Mouse (Mus musculus): ENCODE results near the gene Hnrnpl. TPM values are rescaled to one million over a fixed set of nuclear protein-coding genes. Genes with fewer than 3 reads are reported as not detected.

Gene Hnrnpl
- total and polyA plus RNA-seq, 3 experiments, result 192 to 208 (median 206) TPM

DNA sequence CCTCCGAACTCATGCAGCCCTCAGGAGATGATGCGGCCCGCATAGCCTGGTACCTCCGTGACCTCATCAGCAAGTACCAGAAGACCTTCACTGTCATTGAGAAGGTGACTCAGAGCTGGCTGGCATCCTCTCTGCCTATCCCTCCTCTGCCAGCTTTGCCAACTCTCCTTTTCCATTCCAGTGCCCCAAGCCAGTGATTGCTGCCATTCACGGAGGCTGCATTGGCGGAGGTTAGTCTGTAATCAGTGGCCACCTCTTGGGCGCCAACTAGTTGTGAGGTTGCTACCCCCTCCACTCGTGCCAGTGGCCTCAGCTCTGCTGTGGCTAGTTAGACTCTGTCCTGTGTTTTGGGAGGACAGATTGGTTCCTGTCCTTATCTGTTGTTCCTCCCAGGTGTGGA lies 21.5 kb downstream of the Hnrnpl start:
- H3K27ac ChIP-seq, result peak overlapping the region; percentile 83
- WGBS, result 62% methylated on average over 8 of the region's 8 CpGs
- H3K27me3 ChIP-seq (ENCODE audit: control insufficient read depth, insufficient read depth, low read length), result no peaks in the 10 kb centered on the region
- peaks cover 6% of the 10 kb centered on the region for H3K4me1 ChIP-seq (ENCODE audit: control insufficient read depth, insufficient read depth, low read length)
- H3K79me2 ChIP-seq (replicated peaks; ENCODE audit: control insufficient read depth, insufficient read depth, low read length), result no peaks in the 10 kb centered on the region
- H3K4me3 ChIP-seq, result peak overlapping the region; percentile 25; the same call in 1 of the 2 replicates
- intact Hi-C loops (cut with DNase I), result loop anchor here (5.0 kb wide), 1 partner anchor 37 kb away; no protein-coding TSS in a partner anchor
- no peak overlapping the region for H3K9ac ChIP-seq (ENCODE audit: low read depth, low read length)
- TF ChIP-seq POLR2A (IDR thresholded peaks at IDR 0.05; ENCODE audit: insufficient read depth, low read depth, low read length), result 0 out of 2 replicates have a peak, but pooled peaks have one; percentile 52
- 0 out of 2 replicates have a peak, but pooled peaks have one; percentile 17 for TF ChIP-seq EP300 (IDR thresholded peaks at IDR 0.05; ENCODE audit: insufficient read depth, low read depth, low read length)
- peak; percentile 19; the same call in 1 of the 2 replicates for TF ChIP-seq CTCF (IDR thresholded peaks at IDR 0.05)
- DNase-seq, result peak; percentile 58 to 77
- H3K36me3 ChIP-seq (ENCODE audit: control insufficient read depth, insufficient read depth, low read length), result peaks cover 21% of the 10 kb centered on the region

DNA sequence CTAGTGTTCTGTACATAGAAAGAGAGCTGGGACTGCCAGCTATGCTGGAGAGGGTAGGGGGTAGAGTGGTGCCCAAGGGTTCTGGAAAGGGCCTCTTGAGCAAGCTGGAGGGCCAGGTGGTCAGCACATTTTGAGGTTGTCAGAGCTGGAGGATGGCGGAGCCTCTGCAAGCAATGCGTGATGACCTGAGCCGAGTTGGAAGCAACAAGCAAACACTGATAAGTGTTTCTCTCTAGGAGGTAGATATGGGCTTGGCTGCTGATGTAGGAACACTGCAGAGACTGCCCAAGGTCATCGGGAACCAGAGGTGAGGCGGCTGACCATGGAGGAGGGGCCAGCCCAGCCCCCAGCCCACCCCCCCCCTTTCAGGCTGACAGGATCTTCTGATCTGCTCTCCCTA lies 22.6 kb downstream of the Hnrnpl start:
- Histone ChIP-seq H3K9ac (ENCODE audit: low read depth, low read length) (no peak overlapping the region), H3K27me3 (ENCODE audit: control insufficient read depth, insufficient read depth, low read length) (no peaks in the 10 kb centered on the region), H3K27ac (peak overlapping the region; percentile 83), H3K4me3 (no peak overlapping the region), H3K36me3 (ENCODE audit: control insufficient read depth, insufficient read depth, low read length) (peaks cover 21% of the 10 kb centered on the region), H3K4me1 (ENCODE audit: control insufficient read depth, insufficient read depth, low read length) (peaks cover 6% of the 10 kb centered on the region), H3K79me2 (replicated peaks; ENCODE audit: control insufficient read depth, insufficient read depth, low read length) (no peaks in the 10 kb centered on the region)
- WGBS, result 61% methylated on average over 5 of the region's 5 CpGs
- TF ChIP-seq POLR2A (IDR thresholded peaks at IDR 0.05; ENCODE audit: insufficient read depth, low read depth, low read length), result no peak
- TF ChIP-seq EP300 (IDR thresholded peaks at IDR 0.05; ENCODE audit: insufficient read depth, low read depth, low read length), result peak; percentile 73
- intact Hi-C loops (cut with DNase I), result no loop called here
- DNase-seq, result peak in 1 of 2 experiments; percentile 61

DNA sequence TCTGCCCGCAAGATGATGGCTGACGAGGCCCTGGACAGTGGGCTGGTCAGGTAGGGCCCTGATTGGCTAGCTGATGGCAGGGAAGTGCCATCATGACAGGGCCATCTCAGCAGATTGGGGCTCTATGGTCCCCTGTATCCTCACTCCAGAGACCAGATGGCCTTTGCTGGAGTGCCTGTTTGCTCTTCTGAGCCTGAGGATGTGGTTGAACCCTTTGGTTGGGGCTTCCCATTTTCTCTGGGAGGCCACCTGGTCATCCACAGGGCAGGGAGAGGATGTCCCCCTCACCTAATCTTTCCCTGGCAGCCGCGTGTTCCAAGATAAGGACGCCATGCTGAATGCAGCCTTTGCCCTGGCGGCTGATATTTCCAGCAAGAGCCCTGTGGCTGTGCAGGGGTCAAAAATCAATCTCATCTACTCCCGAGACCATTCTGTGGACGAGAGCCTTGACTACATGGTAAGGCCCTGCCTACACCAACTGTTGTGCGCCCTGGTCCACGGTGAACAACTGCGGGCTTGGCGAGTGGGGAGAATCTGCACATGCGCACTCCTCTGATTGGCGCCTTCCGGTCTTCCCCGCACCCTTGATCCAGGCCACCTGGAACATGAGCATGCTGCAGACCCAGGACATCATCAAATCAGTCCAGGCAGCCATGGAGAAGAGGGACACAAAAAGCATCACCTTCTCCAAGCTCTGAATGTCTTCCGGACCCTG lies 23.2 kb downstream of the Hnrnpl start:
- no peak for TF ChIP-seq CTCF (IDR thresholded peaks at IDR 0.05)
- no peak for TF ChIP-seq POLR2A (IDR thresholded peaks at IDR 0.05; ENCODE audit: insufficient read depth, low read depth, low read length)
- TF ChIP-seq EP300 (IDR thresholded peaks at IDR 0.05; ENCODE audit: insufficient read depth, low read depth, low read length), result no peak
- Histone ChIP-seq H3K4me1 (ENCODE audit: control insufficient read depth, insufficient read depth, low read length) (peaks cover 4% of the 10 kb centered on the region), H3K9ac (ENCODE audit: low read depth, low read length) (no peak overlapping the region), H3K79me2 (replicated peaks; ENCODE audit: control insufficient read depth, insufficient read depth, low read length) (no peaks in the 10 kb centered on the region), H3K36me3 (ENCODE audit: control insufficient read depth, insufficient read depth, low read length) (peaks cover 16% of the 10 kb centered on the region), H3K27me3 (ENCODE audit: control insufficient read depth, insufficient read depth, low read length) (no peaks in the 10 kb centered on the region), H3K27ac (peak overlapping the region; percentile 65), H3K4me3 (no peak overlapping the region)
- DNase-seq, result peak in 1 of 2 experiments; percentile 25
- intact Hi-C loops (cut with DNase I), result no loop called here
- 67% methylated on average over 17 of the region's 17 CpGs for WGBS

DNA sequence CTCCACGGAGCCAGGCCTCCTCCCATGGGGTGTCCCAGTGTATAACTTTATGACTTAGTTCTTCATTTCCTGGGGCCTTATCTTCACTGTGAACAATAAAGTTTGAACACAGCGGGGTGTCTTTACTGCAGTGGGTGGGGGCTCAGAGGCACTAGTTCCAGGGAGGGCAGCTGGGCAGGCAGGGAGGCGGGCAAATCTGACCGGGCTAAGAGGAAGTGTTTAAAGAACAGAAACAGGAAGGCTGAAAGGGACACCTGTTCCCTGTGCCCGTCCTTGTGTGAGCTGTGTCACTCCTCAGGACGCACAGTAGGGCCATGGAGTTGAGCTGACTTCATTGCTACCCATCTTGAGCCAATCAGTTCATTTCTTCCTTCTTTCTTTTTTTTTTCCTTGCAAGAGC lies 23.8 kb downstream of the Hnrnpl start:
- Histone ChIP-seq H3K27ac (peak overlapping the region; percentile 65; the same call in 1 of the 2 replicates), H3K4me1 (ENCODE audit: control insufficient read depth, insufficient read depth, low read length) (peaks cover 3% of the 10 kb centered on the region), H3K79me2 (replicated peaks; ENCODE audit: control insufficient read depth, insufficient read depth, low read length) (no peaks in the 10 kb centered on the region), H3K36me3 (ENCODE audit: control insufficient read depth, insufficient read depth, low read length) (peaks cover 14% of the 10 kb centered on the region), H3K9ac (ENCODE audit: low read depth, low read length) (no peak overlapping the region), H3K4me3 (no peak overlapping the region), H3K27me3 (ENCODE audit: control insufficient read depth, insufficient read depth, low read length) (no peaks in the 10 kb centered on the region)
- DNase-seq, result no peak
- intact Hi-C loops (cut with DNase I), result no loop called here
- 52% methylated on average over 6 of the region's 6 CpGs for WGBS
- TF ChIP-seq POLR2A (IDR thresholded peaks at IDR 0.05; ENCODE audit: insufficient read depth, low read depth, low read length), result no peak
- no peak for TF ChIP-seq EP300 (IDR thresholded peaks at IDR 0.05; ENCODE audit: insufficient read depth, low read depth, low read length)
- no peak for TF ChIP-seq CTCF (IDR thresholded peaks at IDR 0.05)

DNA sequence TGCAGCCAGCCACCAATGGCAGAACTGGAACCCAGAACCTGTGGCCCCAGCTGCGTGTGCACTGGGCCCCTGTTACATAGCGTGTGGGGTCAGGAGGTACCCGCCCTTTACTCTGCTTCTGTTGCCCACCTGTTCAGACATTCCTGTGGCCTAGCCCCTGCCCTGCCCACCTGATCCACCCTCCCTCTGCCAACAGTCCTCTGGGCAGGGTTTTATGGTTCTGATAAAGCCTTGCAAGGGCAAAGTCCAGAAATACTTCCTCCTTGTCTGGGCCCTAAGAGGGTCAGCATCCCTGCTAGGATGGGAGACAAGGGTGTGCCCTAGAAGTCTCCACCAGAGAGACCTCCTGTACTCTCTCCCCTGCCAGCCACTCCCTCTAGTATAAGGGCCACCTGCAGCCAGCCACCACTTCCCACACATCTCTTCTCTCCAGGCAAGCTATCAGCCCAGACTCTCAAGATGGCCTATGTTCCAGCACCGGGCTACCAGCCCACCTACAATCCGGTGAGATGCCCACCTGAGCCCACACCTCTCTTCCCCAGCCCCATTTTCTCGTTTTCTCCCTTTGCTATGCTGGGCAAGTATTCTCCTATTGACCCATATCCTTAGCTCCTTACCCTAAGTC lies 25.5 kb downstream of the Hnrnpl start, which contains the start of gene Lgals4:
Gene Lgals4 (plus strand): TSS at position 132 of the 625 bp plus-strand sequence.
- H3K79me2 ChIP-seq (replicated peaks; ENCODE audit: control insufficient read depth, insufficient read depth, low read length), result no peaks in the 10 kb centered on the region
- intact Hi-C loops (cut with DNase I), result no loop called here
- no peak within 1 kb of the TSS for H3K27ac ChIP-seq
- H3K27me3 ChIP-seq (ENCODE audit: control insufficient read depth, insufficient read depth, low read length), result no peaks in the 10 kb centered on the region
- no peak within 1 kb of the TSS for H3K9ac ChIP-seq (ENCODE audit: low read depth, low read length)
- peaks cover 6% of the 10 kb centered on the region; the same call in 1 of the 2 replicates for H3K36me3 ChIP-seq (ENCODE audit: control insufficient read depth, insufficient read depth, low read length)
- WGBS, result 82% methylated on average over 6 of the region's 6 CpGs
- DNase-seq, result no peak
- no peak within 1 kb of the TSS for H3K4me3 ChIP-seq
- peaks cover 3% of the 10 kb centered on the region for H3K4me1 ChIP-seq (ENCODE audit: control insufficient read depth, insufficient read depth, low read length)
- TF ChIP-seq POLR2A (IDR thresholded peaks at IDR 0.05; ENCODE audit: insufficient read depth, low read depth, low read length) (no peak; the same call in 1 of the 2 replicates), EP300 (IDR thresholded peaks at IDR 0.05; ENCODE audit: insufficient read depth, low read depth, low read length) (no peak), CTCF (IDR thresholded peaks at IDR 0.05) (no peak)

Data from heart, adult 2 months (tissue).